Mouse (Mus musculus): Measurements from ENCODE around the gene Laptm5. TPM values are rescaled to one million over a fixed set of nuclear protein-coding genes. Genes with fewer than 3 reads are reported as not detected.

The Laptm5 gene
- polyA plus RNA-seq, 1 experiment from 2014 or later = 27.6 TPM

GRCm38 (mm10) chr4:130892001-130892587, 20.8 kb upstream of the Laptm5 start:
- Histone ChIP-seq H3K9ac (ENCODE audit: low read length) (no peak overlapping the region), H3K4me3 (ENCODE audit: low read depth, low read length) (no peak overlapping the region), H3K36me3 (ENCODE audit: control insufficient read depth, insufficient read depth, low read length) (no peaks in the 10 kb centered on the region), H3K9me3 (replicated peaks; ENCODE audit: control insufficient read depth, low read length) (no peaks in the 10 kb centered on the region), H3K4me1 (ENCODE audit: control insufficient read depth, insufficient read depth, low read length) (no peaks in the 10 kb centered on the region), H3K27ac (ENCODE audit: low read depth, low read length) (no peak overlapping the region), H3K27me3 (replicated peaks; ENCODE audit: control insufficient read depth, insufficient read depth, low read length) (no peaks in the 10 kb centered on the region), H3K4me2 (ENCODE audit: low read length) (no peak overlapping the region)
- 44% methylated on average over 17 of the region's 17 CpGs for WGBS
- ATAC-seq (peak; percentile 46; the same call in 1 of the 2 replicates), DNase-seq (ENCODE audit: low spot score) (peak; percentile 81)

- no peak for ATAC-seq
- Histone ChIP-seq H3K36me3 (ENCODE audit: control insufficient read depth, insufficient read depth, low read length) (no peaks in the 10 kb centered on the region), H3K9me3 (replicated peaks; ENCODE audit: control insufficient read depth, low read length) (no peaks in the 10 kb centered on the region), H3K27ac (ENCODE audit: low read depth, low read length) (no peak overlapping the region), H3K4me3 (ENCODE audit: low read depth, low read length) (no peak overlapping the region), H3K27me3 (replicated peaks; ENCODE audit: control insufficient read depth, insufficient read depth, low read length) (no peaks in the 10 kb centered on the region), H3K4me2 (ENCODE audit: low read length) (no peak overlapping the region), H3K4me1 (ENCODE audit: control insufficient read depth, insufficient read depth, low read length) (no peaks in the 10 kb centered on the region), H3K9ac (ENCODE audit: low read length) (no peak overlapping the region)
- no peak for DNase-seq (ENCODE audit: low spot score)
- 60% methylated on average over 5 of the region's 5 CpGs for WGBS
Measured at GRCm38 (mm10) chr4:130893688-130894087, 19.2 kb upstream of the Laptm5 start.

- 91% methylated on average over 6 of the region's 6 CpGs for WGBS
- Histone ChIP-seq H3K4me1 (ENCODE audit: control insufficient read depth, insufficient read depth, low read length) (no peaks in the 10 kb centered on the region), H3K27me3 (replicated peaks; ENCODE audit: control insufficient read depth, insufficient read depth, low read length) (no peaks in the 10 kb centered on the region), H3K9ac (ENCODE audit: low read length) (no peak overlapping the region), H3K9me3 (replicated peaks; ENCODE audit: control insufficient read depth, low read length) (no peaks in the 10 kb centered on the region), H3K4me3 (ENCODE audit: low read depth, low read length) (no peak overlapping the region), H3K36me3 (ENCODE audit: control insufficient read depth, insufficient read depth, low read length) (no peaks in the 10 kb centered on the region), H3K27ac (ENCODE audit: low read depth, low read length) (no peak overlapping the region), H3K4me2 (ENCODE audit: low read length) (no peak overlapping the region)
- ATAC-seq = no peak
- DNase-seq (ENCODE audit: low spot score) = no peak
Measured at GRCm38 (mm10) chr4:130895701-130896100, 17.2 kb upstream of the Laptm5 start.

- H3K4me2 ChIP-seq (ENCODE audit: low read length) = no peak overlapping the region
- 73% methylated on average over 2 of the region's 2 CpGs for WGBS
- H3K27me3 ChIP-seq (replicated peaks; ENCODE audit: control insufficient read depth, insufficient read depth, low read length) = no peaks in the 10 kb centered on the region
- H3K4me3 ChIP-seq (ENCODE audit: low read depth, low read length) = no peak overlapping the region
- H3K36me3 ChIP-seq (ENCODE audit: control insufficient read depth, insufficient read depth, low read length) = no peaks in the 10 kb centered on the region
- no peak overlapping the region for H3K9ac ChIP-seq (ENCODE audit: low read length)
- no peaks in the 10 kb centered on the region for H3K9me3 ChIP-seq (replicated peaks; ENCODE audit: control insufficient read depth, low read length)
- no peak overlapping the region for H3K27ac ChIP-seq (ENCODE audit: low read depth, low read length)
- ATAC-seq = no peak
- peak; percentile 42 for DNase-seq (ENCODE audit: low spot score)
- no peaks in the 10 kb centered on the region for H3K4me1 ChIP-seq (ENCODE audit: control insufficient read depth, insufficient read depth, low read length)
Measured at GRCm38 (mm10) chr4:130896372-130896771, 16.6 kb upstream of the Laptm5 start.

- WGBS = 79% methylated on average over 2 of the region's 3 CpGs
- Histone ChIP-seq H3K36me3 (ENCODE audit: control insufficient read depth, insufficient read depth, low read length) (no peaks in the 10 kb centered on the region), H3K4me1 (ENCODE audit: control insufficient read depth, insufficient read depth, low read length) (peaks cover 1% of the 10 kb centered on the region; the same call in 1 of the 2 replicates), H3K4me2 (ENCODE audit: low read length) (no peak overlapping the region), H3K27ac (ENCODE audit: low read depth, low read length) (no peak overlapping the region), H3K9ac (ENCODE audit: low read length) (no peak overlapping the region), H3K9me3 (replicated peaks; ENCODE audit: control insufficient read depth, low read length) (no peaks in the 10 kb centered on the region), H3K27me3 (replicated peaks; ENCODE audit: control insufficient read depth, insufficient read depth, low read length) (no peaks in the 10 kb centered on the region), H3K4me3 (ENCODE audit: low read depth, low read length) (no peak overlapping the region)
- DNase-seq (ENCODE audit: low spot score) (no peak), ATAC-seq (no peak)
Measured at GRCm38 (mm10) chr4:130899383-130899781, 13.5 kb upstream of the Laptm5 start.

- Histone ChIP-seq H3K27me3 (replicated peaks; ENCODE audit: control insufficient read depth, insufficient read depth, low read length) (no peaks in the 10 kb centered on the region), H3K9ac (ENCODE audit: low read length) (no peak overlapping the region), H3K4me1 (ENCODE audit: control insufficient read depth, insufficient read depth, low read length) (peaks cover 2% of the 10 kb centered on the region; the same call in 1 of the 2 replicates), H3K27ac (ENCODE audit: low read depth, low read length) (no peak overlapping the region), H3K4me2 (ENCODE audit: low read length) (no peak overlapping the region), H3K36me3 (ENCODE audit: control insufficient read depth, insufficient read depth, low read length) (no peaks in the 10 kb centered on the region), H3K4me3 (ENCODE audit: low read depth, low read length) (no peak overlapping the region), H3K9me3 (replicated peaks; ENCODE audit: control insufficient read depth, low read length) (no peaks in the 10 kb centered on the region)
- ATAC-seq (no peak), DNase-seq (ENCODE audit: low spot score) (no peak)
- whole genome bisulfite sequencing = 87% methylated on average over 6 of the region's 6 CpGs
Measured at GRCm38 (mm10) chr4:130899782-130900427, 13.0 kb upstream of the Laptm5 start.

- H3K27ac ChIP-seq (ENCODE audit: low read depth, low read length) = peak overlapping the region; percentile 30; the same call in 1 of the 2 replicates
- no peak overlapping the region for H3K4me3 ChIP-seq (ENCODE audit: low read depth, low read length)
- H3K4me2 ChIP-seq (ENCODE audit: low read length) = no peak overlapping the region
- H3K9ac ChIP-seq (ENCODE audit: low read length) = no peak overlapping the region
- 68% methylated on average over 7 of the region's 7 CpGs for WGBS
- peaks cover 2% of the 10 kb centered on the region; the same call in 1 of the 2 replicates for H3K4me1 ChIP-seq (ENCODE audit: control insufficient read depth, insufficient read depth, low read length)
- no peaks in the 10 kb centered on the region for H3K9me3 ChIP-seq (replicated peaks; ENCODE audit: control insufficient read depth, low read length)
- no peaks in the 10 kb centered on the region for H3K27me3 ChIP-seq (replicated peaks; ENCODE audit: control insufficient read depth, insufficient read depth, low read length)
- no peak for ATAC-seq
- H3K36me3 ChIP-seq (ENCODE audit: control insufficient read depth, insufficient read depth, low read length) = no peaks in the 10 kb centered on the region
- DNase-seq (ENCODE audit: low spot score) = peak; percentile 51
Measured at GRCm38 (mm10) chr4:130900746-130901145, 12.2 kb upstream of the Laptm5 start.

- 73% methylated on average over 8 of the region's 8 CpGs for WGBS
- Histone ChIP-seq H3K27ac (ENCODE audit: low read depth, low read length) (no peak overlapping the region), H3K4me1 (ENCODE audit: control insufficient read depth, insufficient read depth, low read length) (peaks cover 7% of the 10 kb centered on the region; the same call in 1 of the 2 replicates), H3K9me3 (replicated peaks; ENCODE audit: control insufficient read depth, low read length) (no peaks in the 10 kb centered on the region), H3K36me3 (ENCODE audit: control insufficient read depth, insufficient read depth, low read length) (no peaks in the 10 kb centered on the region), H3K27me3 (replicated peaks; ENCODE audit: control insufficient read depth, insufficient read depth, low read length) (no peaks in the 10 kb centered on the region), H3K4me2 (ENCODE audit: low read length) (no peak overlapping the region), H3K4me3 (ENCODE audit: low read depth, low read length) (no peak overlapping the region), H3K9ac (ENCODE audit: low read length) (no peak overlapping the region)
- ATAC-seq (no peak), DNase-seq (ENCODE audit: low spot score) (no peak)
Measured at GRCm38 (mm10) chr4:130902289-130902781, 10.6 kb upstream of the Laptm5 start.

GRCm38 (mm10) chr4:130905025-130905424, 7.9 kb upstream of the Laptm5 start:
- Histone ChIP-seq H3K4me3 (ENCODE audit: low read depth, low read length) (no peak overlapping the region), H3K27me3 (replicated peaks; ENCODE audit: control insufficient read depth, insufficient read depth, low read length) (no peaks in the 10 kb centered on the region), H3K9ac (ENCODE audit: low read length) (no peak overlapping the region), H3K9me3 (replicated peaks; ENCODE audit: control insufficient read depth, low read length) (no peaks in the 10 kb centered on the region), H3K4me1 (ENCODE audit: control insufficient read depth, insufficient read depth, low read length) (peaks cover 7% of the 10 kb centered on the region; the same call in 1 of the 2 replicates), H3K4me2 (ENCODE audit: low read length) (no peak overlapping the region), H3K27ac (ENCODE audit: low read depth, low read length) (no peak overlapping the region), H3K36me3 (ENCODE audit: control insufficient read depth, insufficient read depth, low read length) (no peaks in the 10 kb centered on the region)
- ATAC-seq (no peak), DNase-seq (ENCODE audit: low spot score) (no peak)
- 69% methylated on average over 7 of the region's 7 CpGs for WGBS

Measured in forebrain, embryonic 14.5 days (tissue).